Mouse (Mus musculus): ENCODE data around the gene Rergl.

DNA sequence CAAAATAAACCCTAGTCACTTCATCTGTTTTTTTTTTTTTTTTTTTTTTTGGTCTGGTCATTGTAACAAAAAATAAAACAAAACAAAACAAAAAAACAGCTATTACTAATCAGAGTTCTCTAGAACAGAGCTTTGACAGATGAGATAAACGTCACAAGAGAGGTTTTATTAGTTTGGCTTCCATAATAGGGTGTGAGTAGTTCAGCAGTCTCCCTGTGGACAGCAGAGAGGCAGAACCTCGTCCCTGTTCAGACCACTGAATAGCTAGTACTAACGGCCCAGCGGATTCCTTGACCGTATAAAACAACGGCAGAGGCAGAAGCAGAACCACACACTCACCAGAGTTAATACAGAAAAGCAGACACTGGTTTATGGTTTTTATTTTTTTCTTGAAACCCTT lies 36.8 kb downstream of the Rergl start:
- TF ChIP-seq MAX (IDR thresholded peaks at IDR 0.05), result no peak
- no peak for TF ChIP-seq CTCF (IDR thresholded peaks at IDR 0.05; ENCODE audit: control insufficient read depth, insufficient read depth, insufficient read length)
- TF ChIP-seq MYOD1 (IDR thresholded peaks at IDR 0.05; ENCODE audit: control insufficient read depth, insufficient read length, low read depth), result no peak
- TF ChIP-seq CEBPB (IDR thresholded peaks at IDR 0.05; ENCODE audit: low read depth), result no peak

Measured in C2C12 (cell line).